Mouse (Mus musculus) MEL (cell line): ENCODE measurements around the gene Apc2.

Source experiments
- CHD2 ChIP-seq: IDR thresholded peaks from 2 replicates; pipeline ENCODE4 v1.6.1; 2011; ENCODE audit warnings: low read length, improper control_type of control experiment
- CTCF ChIP-seq, 3 experiments: IDR thresholded peaks in 2 of 3; conservative IDR thresholded peaks in 1 of 3; 2 replicates each; pipeline ENCODE4 v1.5.1; 2011 to 2012; ENCODE audit warnings: low read length in 3 of 3, low read depth in 2 of 3, mild to moderate bottlenecking in 2 of 3, improper control_type of control experiment in 1 of 3, inconsistent platforms in 1 of 3, mixed read lengths in 1 of 3, moderate library complexity in 1 of 3; ENCODE audit not compliant: control insufficient read depth in 1 of 3, insufficient read depth in 1 of 3, poor library complexity in 1 of 3, severe bottlenecking in 1 of 3
- E2F4 ChIP-seq: IDR thresholded peaks from 2 replicates; pipeline ENCODE4 v1.6.1; 2011; ENCODE audit warnings: low read depth, low read length, improper control_type of control experiment, borderline replicate concordance
- MEF2A ChIP-seq: IDR thresholded peaks from 2 replicates; pipeline ENCODE4 v1.6.1; 2014; ENCODE audit warnings: low read depth, mild to moderate bottlenecking, inconsistent platforms, low read length, improper control_type of control experiment; ENCODE audit not compliant: poor library complexity, insufficient replicate concordance, severe bottlenecking; ENCODE audit errors: extremely low read depth
- UBTF ChIP-seq: IDR thresholded peaks from 2 replicates; pipeline ENCODE4 v1.6.1; 2012; ENCODE audit warnings: low read depth, mild to moderate bottlenecking, inconsistent platforms, low read length, improper control_type of control experiment, moderate library complexity, borderline replicate concordance; ENCODE audit not compliant: insufficient read depth

DNA sequence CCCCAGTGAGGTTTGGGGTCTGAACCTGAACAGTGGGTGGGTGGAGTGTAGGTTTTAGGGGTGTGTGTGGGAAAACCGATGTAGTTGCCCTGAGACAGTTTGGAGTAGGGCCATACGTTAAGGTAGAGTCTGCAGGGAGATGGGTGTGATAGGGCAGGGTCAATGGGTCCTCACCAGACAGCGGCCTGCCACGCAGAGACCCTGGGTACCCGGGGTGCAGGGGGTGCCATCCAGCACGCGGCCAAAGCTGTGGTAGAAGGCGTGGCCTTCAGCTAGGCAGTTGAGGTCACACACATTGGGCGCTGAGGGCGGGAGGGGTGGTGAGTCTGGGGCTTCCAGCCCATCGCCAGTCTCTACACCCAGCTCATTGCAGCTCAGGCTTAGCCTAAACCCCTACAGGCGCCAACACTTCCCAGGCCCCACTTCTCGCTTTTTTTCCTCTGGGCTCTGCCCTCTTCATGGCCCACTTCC, 47.7 kb downstream of the Apc2 start:
- no peak for TF ChIP-seq CHD2
- TF ChIP-seq MEF2A: no peak
- no peak for TF ChIP-seq CTCF (IDR thresholded peaks at IDR 0.05 in 2 of 3, conservative IDR thresholded peaks at IDR 0.05 in 1 of 3; ENCODE audit: control insufficient read depth in 1 of 3, insufficient read depth in 1 of 3, low read depth in 2 of 3, low read length in 3 of 3, poor library complexity in 1 of 3, severe bottlenecking in 1 of 3)
- no peak for TF ChIP-seq UBTF
- TF ChIP-seq E2F4: no peak
